Mouse (Mus musculus): ENCODE results near the gene Gpr171.

DNA sequence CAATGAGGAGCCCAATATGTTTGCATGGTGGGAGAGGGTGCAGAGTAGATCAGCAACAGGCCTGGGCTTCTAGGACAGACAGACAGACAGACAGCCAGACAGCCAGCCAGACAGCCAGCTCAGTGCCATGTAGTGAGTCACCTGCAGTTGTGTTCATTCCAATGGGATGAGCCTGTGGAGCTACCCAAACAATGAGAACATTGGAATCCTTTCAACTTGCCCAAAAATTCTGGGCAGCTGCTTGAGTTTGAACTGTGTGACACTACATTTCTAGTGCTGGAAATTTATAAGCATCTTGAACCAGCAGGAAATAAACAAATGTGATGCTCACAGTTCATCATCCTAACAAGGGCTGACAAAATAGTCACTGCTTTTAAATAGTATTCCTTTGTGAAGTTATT lies 38.0 kb upstream of the Gpr171 start:
- TF ChIP-seq CTCF (IDR thresholded peaks at IDR 0.05; ENCODE audit: extremely low read depth, insufficient read length, insufficient replicate concordance, low read depth, low read length), result no peak
- no peak for TF ChIP-seq POLR2A (IDR thresholded peaks at IDR 0.05; ENCODE audit: low read depth, low read length)

Measured in small intestine, adult 2 months (tissue).